Mouse (Mus musculus): ENCODE measurements around the gene Arhgap31. TPM values are rescaled to one million over a fixed set of nuclear protein-coding genes. Genes with fewer than 3 reads are reported as not detected.

Gene Arhgap31
- polyA plus RNA-seq (2015; fragmentation: Nextera tagmentation; extraction: Ambion mirVana), result 3.8 and 4.5 TPM in 2 replicates

DNA sequence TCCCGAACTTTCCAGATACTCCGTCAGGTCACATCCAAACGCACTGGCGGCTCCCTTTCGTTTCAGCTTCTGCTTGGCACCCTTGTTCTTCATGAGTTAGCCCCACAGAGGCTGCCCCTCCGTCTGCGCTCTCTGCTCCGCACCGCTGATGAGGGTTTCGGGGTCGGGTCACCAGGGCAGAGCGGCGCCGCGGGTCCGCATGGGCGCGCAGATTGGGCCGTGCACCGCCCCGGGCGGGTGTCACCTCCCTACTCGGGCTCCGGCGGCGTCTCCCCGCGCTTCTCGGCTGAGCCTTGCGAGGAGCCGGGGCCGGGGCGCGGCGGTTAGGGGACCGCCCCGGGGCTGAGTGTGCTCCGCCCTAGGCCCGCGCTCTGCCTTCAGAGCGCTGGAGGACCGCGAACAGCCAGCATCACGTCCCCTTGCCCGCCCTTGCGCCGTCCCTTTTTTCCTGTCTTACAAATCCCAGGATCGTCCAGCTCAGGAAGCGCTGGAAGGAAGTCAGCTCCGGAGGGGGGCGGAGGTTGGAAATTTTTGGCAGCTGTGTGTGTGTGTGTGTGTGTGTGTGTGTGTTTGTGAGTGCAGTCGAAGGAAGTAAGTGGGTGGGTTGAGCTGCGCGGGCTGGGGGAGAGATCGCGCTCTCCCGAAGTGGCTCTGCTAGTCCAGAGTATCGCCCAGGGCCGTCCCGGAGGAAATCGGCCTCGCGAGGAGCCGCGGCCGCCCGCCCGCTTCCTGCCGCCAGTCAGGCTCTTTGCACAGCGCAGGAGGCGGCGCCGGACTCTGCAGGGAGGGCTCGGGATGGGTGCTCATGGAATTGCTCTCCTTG is at the start of gene Arhgap31:
Arhgap31 (minus strand) TSS at position 694 of the 823 bp plus-strand sequence.
- Histone ChIP-seq H3K9me3 (ENCODE audit: control insufficient read depth, low read length) (no peaks in the 10 kb centered on the region), H3K27ac (ENCODE audit: low read length) (peak within 1 kb of the TSS; percentile 64), H3K4me3 (replicated peaks; ENCODE audit: low read length) (peak within 1 kb of the TSS; percentile 77), H3K4me1 (replicated peaks; ENCODE audit: control insufficient read depth, insufficient read depth, low read length) (peaks cover 5% of the 10 kb centered on the region), H3K4me2 (ENCODE audit: low read length) (peak within 1 kb of the TSS; percentile 90), H3K27me3 (replicated peaks; ENCODE audit: control insufficient read depth, insufficient read depth, low read length) (no peaks in the 10 kb centered on the region), H3K9ac (replicated peaks; ENCODE audit: low read depth, low read length) (peak within 1 kb of the TSS; percentile 75), H3K36me3 (ENCODE audit: control insufficient read depth, insufficient read depth) (no peaks in the 10 kb centered on the region)
- WGBS, result under 1% methylated on average over 74 of the region's 74 CpGs
- peak; percentile 91 for ATAC-seq

DNA sequence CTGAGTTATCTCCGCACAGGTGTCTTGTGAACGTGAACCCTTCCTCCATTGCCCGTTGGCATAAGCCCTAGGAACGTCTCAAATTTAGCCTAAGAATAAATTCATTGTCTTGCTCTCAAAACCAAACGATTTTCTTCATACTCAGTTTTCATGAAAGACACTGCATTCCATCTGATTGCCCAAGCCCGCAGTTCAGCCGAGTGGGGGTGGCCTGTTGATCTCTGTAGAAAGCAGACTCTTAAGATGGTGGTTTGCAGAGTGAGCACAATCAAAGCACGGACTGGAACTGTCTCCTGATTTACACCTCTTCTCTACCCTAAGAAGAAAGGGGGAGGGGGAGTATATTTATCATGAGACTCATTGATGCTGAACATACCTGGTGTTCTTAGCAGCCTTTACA is 49.3 kb upstream of the Arhgap31 start:
- ATAC-seq, result no peak
- 88% methylated on average over 8 of the region's 8 CpGs for WGBS
- H3K4me1 ChIP-seq (replicated peaks; ENCODE audit: control insufficient read depth, insufficient read depth, low read length), result no peaks in the 10 kb centered on the region
- no peak overlapping the region for H3K9ac ChIP-seq (replicated peaks; ENCODE audit: low read depth, low read length)
- no peak overlapping the region for H3K4me2 ChIP-seq (ENCODE audit: low read length)
- H3K9me3 ChIP-seq (ENCODE audit: control insufficient read depth, low read length), result no peaks in the 10 kb centered on the region
- 0 out of 2 replicates have a peak, but pooled peaks cover 6% of the 10 kb centered on the region for H3K36me3 ChIP-seq (ENCODE audit: control insufficient read depth, insufficient read depth)
- no peak overlapping the region for H3K4me3 ChIP-seq (replicated peaks; ENCODE audit: low read length)
- no peaks in the 10 kb centered on the region for H3K27me3 ChIP-seq (replicated peaks; ENCODE audit: control insufficient read depth, insufficient read depth, low read length)
- H3K27ac ChIP-seq (ENCODE audit: low read length), result no peak overlapping the region

- ATAC-seq, result no peak
- Histone ChIP-seq H3K36me3 (ENCODE audit: control insufficient read depth, insufficient read depth) (0 out of 2 replicates have a peak, but pooled peaks cover 6% of the 10 kb centered on the region), H3K4me1 (replicated peaks; ENCODE audit: control insufficient read depth, insufficient read depth, low read length) (no peaks in the 10 kb centered on the region), H3K4me3 (replicated peaks; ENCODE audit: low read length) (no peak overlapping the region), H3K27ac (ENCODE audit: low read length) (no peak overlapping the region), H3K4me2 (ENCODE audit: low read length) (no peak overlapping the region), H3K27me3 (replicated peaks; ENCODE audit: control insufficient read depth, insufficient read depth, low read length) (no peaks in the 10 kb centered on the region), H3K9me3 (ENCODE audit: control insufficient read depth, low read length) (no peaks in the 10 kb centered on the region), H3K9ac (replicated peaks; ENCODE audit: low read depth, low read length) (no peak overlapping the region)
- 88% methylated on average over 5 of the region's 5 CpGs for WGBS
Measured at GRCm38 (mm10) chr16:38761972-38762371, 48.9 kb upstream of the Arhgap31 start.

DNA sequence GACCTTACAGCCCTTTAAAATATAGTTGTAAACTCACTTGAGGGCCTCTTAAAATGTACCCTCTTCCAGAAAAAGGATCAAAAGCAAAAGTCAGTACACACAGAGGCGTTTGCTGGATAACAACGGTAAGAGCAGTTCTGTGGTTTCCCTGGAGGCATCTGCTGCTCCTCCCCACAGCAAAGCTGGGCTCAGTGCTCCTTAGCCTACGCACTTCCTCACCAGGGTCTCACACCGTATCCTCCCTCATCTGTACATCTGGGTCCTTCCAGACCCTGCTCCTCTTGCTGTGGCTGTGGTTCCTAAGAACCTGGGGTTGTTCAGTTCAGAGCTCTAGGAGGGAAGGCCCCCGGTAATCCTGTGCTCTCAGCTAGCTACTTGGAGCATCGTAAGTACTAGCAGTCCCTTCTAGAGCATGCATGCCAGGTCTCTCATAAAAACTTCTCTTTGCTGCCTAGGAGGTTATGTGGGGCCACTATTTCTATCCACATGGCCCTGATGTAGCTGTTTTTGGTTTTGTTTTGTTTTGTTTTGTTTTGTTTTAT is 47.8 kb upstream of the Arhgap31 start:
- WGBS, result 92% methylated on average over 6 of the region's 6 CpGs

DNA sequence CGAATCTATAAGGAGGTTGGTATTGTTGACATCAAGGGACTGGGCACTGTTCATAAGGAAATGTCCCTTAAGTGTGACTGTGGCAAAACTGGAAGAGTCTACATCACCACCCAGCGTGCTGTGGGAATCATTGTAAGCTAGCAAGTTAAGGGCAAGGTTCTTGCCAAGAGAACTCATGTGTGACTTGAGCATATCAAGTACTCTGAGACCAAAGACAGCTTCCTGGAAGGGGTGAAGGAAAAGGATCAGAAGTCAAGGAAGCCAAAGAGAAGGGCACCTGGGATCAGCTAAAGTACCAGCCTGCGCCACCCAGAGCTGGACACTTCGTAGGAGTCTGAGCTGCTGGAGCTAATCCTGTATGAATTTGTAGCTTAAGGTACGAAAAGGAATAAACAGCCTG is 47.2 kb upstream of the Arhgap31 start:
- no peaks in the 10 kb centered on the region for H3K9me3 ChIP-seq (ENCODE audit: control insufficient read depth, low read length)
- peaks cover 2% of the 10 kb centered on the region; the same call in 1 of the 2 replicates for H3K4me1 ChIP-seq (replicated peaks; ENCODE audit: control insufficient read depth, insufficient read depth, low read length)
- H3K27me3 ChIP-seq (replicated peaks; ENCODE audit: control insufficient read depth, insufficient read depth, low read length), result no peaks in the 10 kb centered on the region
- no peak overlapping the region for H3K9ac ChIP-seq (replicated peaks; ENCODE audit: low read depth, low read length)
- no peak overlapping the region for H3K4me3 ChIP-seq (replicated peaks; ENCODE audit: low read length)
- 95% methylated on average over 5 of the region's 5 CpGs for WGBS
- 0 out of 2 replicates have a peak, but pooled peaks cover 5% of the 10 kb centered on the region for H3K36me3 ChIP-seq (ENCODE audit: control insufficient read depth, insufficient read depth)
- H3K4me2 ChIP-seq (ENCODE audit: low read length), result no peak overlapping the region
- no peak for ATAC-seq
- no peak overlapping the region for H3K27ac ChIP-seq (ENCODE audit: low read length)

More for the DNA sequence above, 47.8 kb upstream of the Arhgap31 start:
- H3K9ac ChIP-seq (replicated peaks; ENCODE audit: low read depth, low read length), result no peak overlapping the region
- H3K36me3 ChIP-seq (ENCODE audit: control insufficient read depth, insufficient read depth), result 0 out of 2 replicates have a peak, but pooled peaks cover 5% of the 10 kb centered on the region
- H3K9me3 ChIP-seq (ENCODE audit: control insufficient read depth, low read length), result no peaks in the 10 kb centered on the region
- H3K4me1 ChIP-seq (replicated peaks; ENCODE audit: control insufficient read depth, insufficient read depth, low read length), result no peaks in the 10 kb centered on the region; the same call in 1 of the 2 replicates
- H3K27ac ChIP-seq (ENCODE audit: low read length), result no peak overlapping the region
- no peak for ATAC-seq
- no peaks in the 10 kb centered on the region for H3K27me3 ChIP-seq (replicated peaks; ENCODE audit: control insufficient read depth, insufficient read depth, low read length)
- no peak overlapping the region for H3K4me2 ChIP-seq (ENCODE audit: low read length)
- H3K4me3 ChIP-seq (replicated peaks; ENCODE audit: low read length), result no peak overlapping the region

GRCm38 (mm10) chr16:38758104-38758861 is 45.2 kb upstream of the Arhgap31 start:
- H3K4me1 ChIP-seq (replicated peaks; ENCODE audit: control insufficient read depth, insufficient read depth, low read length), result peaks cover 2% of the 10 kb centered on the region; the same call in 1 of the 2 replicates
- no peak overlapping the region for H3K4me3 ChIP-seq (replicated peaks; ENCODE audit: low read length)
- 0 out of 2 replicates have a peak, but pooled peaks cover 5% of the 10 kb centered on the region for H3K36me3 ChIP-seq (ENCODE audit: control insufficient read depth, insufficient read depth)
- no peak overlapping the region for H3K4me2 ChIP-seq (ENCODE audit: low read length)
- no peak overlapping the region for H3K27ac ChIP-seq (ENCODE audit: low read length)
- 90% methylated on average over 12 of the region's 12 CpGs for WGBS
- ATAC-seq, result no peak
- no peak overlapping the region for H3K9ac ChIP-seq (replicated peaks; ENCODE audit: low read depth, low read length)
- no peaks in the 10 kb centered on the region for H3K9me3 ChIP-seq (ENCODE audit: control insufficient read depth, low read length)
- no peaks in the 10 kb centered on the region for H3K27me3 ChIP-seq (replicated peaks; ENCODE audit: control insufficient read depth, insufficient read depth, low read length)

DNA sequence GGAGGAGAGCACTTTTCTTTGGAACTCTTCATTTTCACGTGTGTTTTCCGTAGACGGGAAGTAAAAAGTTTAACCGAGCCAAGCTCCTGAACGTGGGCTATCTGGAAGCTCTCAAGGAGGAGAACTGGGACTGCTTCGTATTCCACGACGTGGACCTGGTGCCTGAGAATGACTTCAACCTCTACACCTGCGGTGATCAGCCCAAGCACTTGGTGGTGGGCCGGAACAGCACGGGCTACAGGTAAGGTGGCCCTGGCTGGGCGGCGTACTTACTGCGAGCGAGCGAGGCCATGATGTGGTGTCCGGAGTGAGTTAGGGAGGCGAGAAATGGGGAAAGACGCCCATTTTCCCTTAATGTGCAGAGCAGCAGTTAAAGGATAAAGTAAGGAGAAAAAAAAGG is 44.6 kb upstream of the Arhgap31 start:
- Histone ChIP-seq H3K4me2 (ENCODE audit: low read length) (no peak overlapping the region), H3K4me3 (replicated peaks; ENCODE audit: low read length) (no peak overlapping the region), H3K4me1 (replicated peaks; ENCODE audit: control insufficient read depth, insufficient read depth, low read length) (peaks cover 2% of the 10 kb centered on the region; the same call in 1 of the 2 replicates), H3K9me3 (ENCODE audit: control insufficient read depth, low read length) (no peaks in the 10 kb centered on the region), H3K27me3 (replicated peaks; ENCODE audit: control insufficient read depth, insufficient read depth, low read length) (no peaks in the 10 kb centered on the region), H3K27ac (ENCODE audit: low read length) (no peak overlapping the region), H3K36me3 (ENCODE audit: control insufficient read depth, insufficient read depth) (0 out of 2 replicates have a peak, but pooled peaks cover 5% of the 10 kb centered on the region), H3K9ac (replicated peaks; ENCODE audit: low read depth, low read length) (no peak overlapping the region)
- 96% methylated on average over 19 of the region's 19 CpGs for WGBS
- ATAC-seq, result no peak

DNA sequence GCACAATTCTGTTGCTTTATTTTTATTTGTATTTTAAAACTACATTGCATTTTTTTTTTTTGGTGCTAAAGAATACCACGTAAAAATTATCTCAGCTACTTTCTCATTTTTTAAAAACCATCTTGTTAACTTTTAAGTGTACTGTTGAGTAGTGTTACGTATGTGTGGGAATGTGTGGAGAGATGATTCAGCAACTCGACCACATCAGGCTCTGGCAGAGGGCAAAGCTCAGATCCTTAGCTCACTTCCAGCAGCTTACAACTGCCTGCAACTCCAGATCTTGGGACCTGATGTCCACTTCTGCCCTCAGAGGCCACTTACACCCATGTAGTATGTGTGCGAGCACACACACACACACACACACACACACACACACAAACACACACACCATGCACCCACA is 43.5 kb upstream of the Arhgap31 start:
- no peaks in the 10 kb centered on the region for H3K9me3 ChIP-seq (ENCODE audit: control insufficient read depth, low read length)
- H3K27ac ChIP-seq (ENCODE audit: low read length), result no peak overlapping the region
- H3K4me2 ChIP-seq (ENCODE audit: low read length), result no peak overlapping the region
- H3K36me3 ChIP-seq (ENCODE audit: control insufficient read depth, insufficient read depth), result 0 out of 2 replicates have a peak, but pooled peaks cover 5% of the 10 kb centered on the region
- no peak for ATAC-seq
- no peak overlapping the region for H3K9ac ChIP-seq (replicated peaks; ENCODE audit: low read depth, low read length)
- H3K4me1 ChIP-seq (replicated peaks; ENCODE audit: control insufficient read depth, insufficient read depth, low read length), result peaks cover 2% of the 10 kb centered on the region; the same call in 1 of the 2 replicates
- WGBS, result 65% methylated on average over 4 of the region's 4 CpGs
- no peaks in the 10 kb centered on the region for H3K27me3 ChIP-seq (replicated peaks; ENCODE audit: control insufficient read depth, insufficient read depth, low read length)
- no peak overlapping the region for H3K4me3 ChIP-seq (replicated peaks; ENCODE audit: low read length)

- Histone ChIP-seq H3K9me3 (ENCODE audit: control insufficient read depth, low read length) (no peaks in the 10 kb centered on the region), H3K4me1 (replicated peaks; ENCODE audit: control insufficient read depth, insufficient read depth, low read length) (peaks cover 2% of the 10 kb centered on the region; the same call in 1 of the 2 replicates), H3K9ac (replicated peaks; ENCODE audit: low read depth, low read length) (no peak overlapping the region), H3K4me2 (ENCODE audit: low read length) (no peak overlapping the region), H3K27me3 (replicated peaks; ENCODE audit: control insufficient read depth, insufficient read depth, low read length) (no peaks in the 10 kb centered on the region), H3K27ac (ENCODE audit: low read length) (no peak overlapping the region), H3K36me3 (ENCODE audit: control insufficient read depth, insufficient read depth) (0 out of 2 replicates have a peak, but pooled peaks cover 5% of the 10 kb centered on the region), H3K4me3 (replicated peaks; ENCODE audit: low read length) (no peak overlapping the region)
- no peak for ATAC-seq
- 18% methylated on average over 5 of the region's 5 CpGs for WGBS
Measured at GRCm38 (mm10) chr16:38756177-38756503, 43.1 kb upstream of the Arhgap31 start.

Measured in forebrain, embryonic 16.5 days (tissue).